Mouse (Mus musculus) E14TG2a.4 (cell line): ENCODE results near the gene Evi2a.

Experiments used
- CTCF ChIP-seq: conservative IDR thresholded peaks from 2 replicates; pipeline ENCODE4 v1.5.1; 2014; ENCODE audit warnings: low read length
- NANOG ChIP-seq: IDR thresholded peaks from 2 replicates; pipeline ENCODE4 v1.6.1; 2014; ENCODE audit warnings: borderline replicate concordance, low read length, mixed read lengths

DNA sequence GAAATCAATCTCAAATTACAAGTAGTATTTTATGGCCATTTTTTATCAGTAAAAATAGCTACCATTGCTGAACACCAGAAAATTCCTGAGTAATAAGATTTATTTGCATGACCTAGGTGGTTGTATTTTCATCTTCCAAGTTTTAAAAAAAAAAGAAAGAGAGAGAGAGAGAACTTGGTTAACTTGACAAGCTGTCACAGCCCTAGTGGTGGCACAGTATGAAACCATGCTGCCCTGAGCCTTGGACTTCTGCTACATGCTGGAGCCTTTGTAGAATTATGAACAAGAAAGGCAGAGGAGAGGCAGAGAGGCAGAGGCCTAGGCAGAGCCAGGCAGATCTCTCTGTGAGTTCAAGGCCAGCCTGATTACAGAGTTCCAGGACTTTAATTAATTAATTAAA is 8.5 kb downstream of the Evi2a start:
- TF ChIP-seq CTCF (no peak), NANOG (no peak)
